Mouse (Mus musculus) G1E-ER4 (cell line): ENCODE measurements around the gene Alpk3. TPM values are rescaled to one million over a fixed set of nuclear protein-coding genes. Genes with fewer than 3 reads are reported as not detected.

Experiments
- GATA1 ChIP-seq: IDR thresholded peaks from one replicate; pipeline ENCODE4 v1.8.0; 2012; ENCODE audit warnings: low read length, inconsistent platforms
- polyA plus RNA-seq: library from polyadenylated mRNA; stranded (reverse); fragments of >175 nt; gene quantifications from 2 replicates; pipeline ENCODE4 v1.2.3, GENCODE M21; 2012

Gene Alpk3
- polyA plus RNA-seq, 1 experiment = 1.5 TPM

GRCm38 (mm10) chr7:81137292-81137691 lies 79.9 kb downstream of the Alpk3 start:
- TF ChIP-seq GATA1 = no peak

- no peak for TF ChIP-seq GATA1
Measured at GRCm38 (mm10) chr7:81139100-81139499, 81.7 kb downstream of the Alpk3 start.

GRCm38 (mm10) chr7:81139671-81140404 lies 82.4 kb downstream of the Alpk3 start:
- no peak for TF ChIP-seq GATA1

DNA sequence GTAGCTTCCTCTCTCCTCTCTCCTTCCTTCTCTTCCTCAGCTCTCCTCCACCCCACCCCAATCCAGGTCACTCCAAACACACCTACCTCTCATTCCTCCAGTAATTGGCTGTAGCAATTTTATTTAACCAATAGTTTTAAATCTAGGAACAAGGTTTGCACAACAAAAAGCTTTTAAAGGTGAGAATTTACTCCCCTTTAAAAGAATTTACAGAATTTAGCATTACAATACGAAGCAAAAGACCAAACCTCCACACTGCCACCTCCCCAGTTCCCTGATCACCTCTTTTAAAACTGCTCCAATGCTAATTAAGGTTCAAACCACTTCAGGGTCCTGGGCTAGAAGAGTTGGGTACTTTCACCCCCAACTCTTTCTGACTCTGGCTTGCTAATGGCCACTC lies 84.1 kb downstream of the Alpk3 start:
- no peak for TF ChIP-seq GATA1

DNA sequence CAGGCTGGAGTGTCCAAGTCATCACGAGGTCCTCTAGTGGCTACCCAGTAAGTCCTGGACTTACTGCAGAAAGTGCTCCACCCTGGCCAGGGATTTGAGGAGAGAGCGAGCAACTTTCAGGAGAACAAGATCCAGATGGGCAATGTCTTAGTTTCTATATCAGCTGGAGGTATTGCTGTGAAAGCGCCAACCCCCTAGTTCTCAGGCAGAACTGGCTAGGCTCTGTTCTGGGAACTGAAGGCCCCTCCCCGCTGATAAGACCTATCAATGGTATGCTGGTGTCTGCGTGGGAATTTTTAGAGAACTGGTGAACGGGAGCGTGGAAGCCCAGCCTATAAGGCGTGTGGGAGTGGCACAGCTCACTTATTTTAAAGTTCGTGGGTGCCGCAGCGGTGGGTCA lies 92.4 kb downstream of the Alpk3 start:
- no peak for TF ChIP-seq GATA1

GRCm38 (mm10) chr7:81151216-81151615 lies 93.8 kb downstream of the Alpk3 start:
- TF ChIP-seq GATA1 = no peak

DNA sequence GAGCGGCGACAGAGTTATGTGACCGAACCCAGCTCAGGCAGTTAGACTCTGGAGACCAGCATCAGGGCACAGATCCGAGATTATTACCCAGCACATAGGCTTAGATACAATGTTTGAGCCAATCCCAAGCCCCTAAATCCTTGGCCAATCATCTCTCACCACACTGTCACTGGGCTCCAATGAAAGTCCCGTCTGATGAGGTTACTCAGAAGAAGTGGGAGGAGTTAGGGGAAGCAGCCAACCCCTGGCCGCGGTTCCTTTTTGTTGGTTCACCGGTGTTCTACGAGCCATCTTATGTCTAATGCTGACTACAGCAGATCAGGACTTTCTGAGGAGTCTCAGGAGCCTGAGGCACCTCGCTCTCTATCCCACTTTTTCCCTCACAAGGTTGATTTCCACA lies 94.9 kb downstream of the Alpk3 start:
- no peak for TF ChIP-seq GATA1

DNA sequence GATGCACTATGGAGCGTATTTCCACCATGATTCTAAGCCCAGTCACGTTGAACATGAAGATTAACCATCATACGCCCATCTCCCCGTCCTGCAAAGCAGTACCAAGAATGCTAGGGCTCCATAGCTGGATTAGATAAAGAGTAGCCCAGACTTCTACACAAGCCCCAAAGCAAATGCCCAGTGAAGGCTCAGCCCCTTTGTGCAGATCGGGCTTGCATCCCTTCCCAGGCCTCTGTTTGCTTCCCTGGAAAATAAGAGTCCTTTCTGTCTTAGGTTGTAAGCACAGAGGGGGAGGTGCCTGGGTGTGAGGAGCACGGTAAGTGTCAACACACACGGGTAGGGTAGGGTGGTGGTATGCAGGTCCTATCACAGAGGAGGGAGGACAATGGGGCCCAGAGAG lies 95.4 kb downstream of the Alpk3 start:
- no peak for TF ChIP-seq GATA1

- no peak for TF ChIP-seq GATA1
Measured at GRCm38 (mm10) chr7:81153327-81153726, 95.9 kb downstream of the Alpk3 start.

- no peak for TF ChIP-seq GATA1
Measured at GRCm38 (mm10) chr7:81154960-81155359, 97.6 kb downstream of the Alpk3 start.

Other genes starting within 250 kb of the Alpk3 start
- 12.6 and 12.7 TPM in 2 replicates for gene Iqgap1, start 231.6 kb upstream of the Alpk3 start, polyA plus RNA-seq
- gene Zscan2, start 196.7 kb upstream of the Alpk3 start, polyA plus RNA-seq = 3.0 and 3.6 TPM in 2 replicates
- 20.3 and 30.1 TPM in 2 replicates for gene Wdr73, start 156.3 kb upstream of the Alpk3 start, polyA plus RNA-seq
- 2.1 TPM in 2 replicates for gene Nmb, start 152.5 kb upstream of the Alpk3 start, polyA plus RNA-seq
- gene Sec11a, start 109.8 kb upstream of the Alpk3 start, polyA plus RNA-seq = 9.4 and 10.9 TPM in 2 replicates
- gene Zfp592, start 63.9 kb upstream of the Alpk3 start, polyA plus RNA-seq = 65.8 and 78.9 TPM in 2 replicates
- not detected in 2 replicates for gene Slc28a1, start 57.2 kb downstream of the Alpk3 start, polyA plus RNA-seq
- not detected in 2 replicates for gene Pde8a, start 156.0 kb downstream of the Alpk3 start, polyA plus RNA-seq